In genomic region chr9:118669696-118670095, GRCm38 (mm10) we compare ENCODE assay signal across 22 mouse cellular contexts.
DNase-seq lines count a peak whose midpoint lies in the region; ATAC-seq and TF ChIP-seq lines count a peak whose summit lies in the region.
"Had no signal": no experiment of that assay in that cellular context is flagged by ENCODE, and none has a peak within 500 bp of the region (broad histone marks: within the 10 kb centered on the region; RNA-seq: fewer than 3 reads in every experiment).

No protein-coding gene starts in this region.

- TF ChIP-seq POLR2A in spleen, adult 2 months (IDR thresholded peaks at IDR 0.05; ENCODE audit: low read depth, low read length): no peak

- no peaks in the 10 kb centered on the region for H3K27me3 ChIP-seq in spleen, adult 2 months (ENCODE audit: control insufficient read depth, insufficient read depth, low read length)
- no peaks in the 10 kb centered on the region for H3K27me3 ChIP-seq in splenic B cell, adult 2 months (ENCODE audit: control insufficient read depth, insufficient read depth, low read length, poor library complexity, severe bottlenecking)
- H3K27me3 ChIP-seq: embryonic facial prominence, embryonic 12.5 days; forebrain, embryonic 15.5 days; limb, embryonic 15.5 days; lung, embryonic 15.5 days; midbrain, embryonic 13.5 days had no signal

- no peak overlapping the region for H3K4me3 ChIP-seq in spleen, adult 2 months (ENCODE audit: extremely low read depth, insufficient read depth, insufficient read length)
- H3K4me3 ChIP-seq: embryonic facial prominence, embryonic 12.5 days; erythroblast, embryonic 14.5 days; forebrain, embryonic 15.5 days; hindbrain, embryonic 10.5 days; layer of hippocampus, adult 2 months; limb, embryonic 15.5 days; lung, embryonic 15.5 days; midbrain, embryonic 13.5 days had no signal

- DNase-seq in spleen, adult 2 months (ENCODE audit: low read depth in 1 of 2, low spot score in 2 of 2): peak; percentile 42 to 51
- no peak for DNase-seq in spleen, adult 18-20 months
- peak; percentile 64 for DNase-seq in induced T-regulatory cell, adult 2 months (ENCODE audit: low read depth)
- DNase-seq in splenic B cell, adult 2 months (ENCODE audit: low read depth, low spot score): peak; percentile 81
- no peak for DNase-seq in yolk sac, embryonic 10.5 days (ENCODE audit: low spot score)
- no peak for DNase-seq in cerebellum, postnatal 14 days
- DNase-seq: cerebellum, adult 8-10 months; gastrocnemius, postnatal 25 days; kidney, adult 8-10 months; kidney, postnatal 14 days; right cerebral cortex, postnatal 25 days had no signal

- no peak for TF ChIP-seq CTCF in spleen, adult 2 months (IDR thresholded peaks at IDR 0.05; ENCODE audit: extremely low read depth, insufficient read depth, insufficient read length, insufficient replicate concordance)

- peak overlapping the region; percentile 25; the same call in 1 of the 2 replicates for H3K27ac ChIP-seq in spleen, adult 2 months (ENCODE audit: insufficient read depth, low read length)
- H3K27ac ChIP-seq: embryonic facial prominence, embryonic 12.5 days; forebrain, embryonic 15.5 days; hindbrain, embryonic 10.5 days; hindbrain, postnatal 0 days; layer of hippocampus, adult 2 months; limb, embryonic 15.5 days; lung, embryonic 15.5 days; macrophage; midbrain, embryonic 13.5 days had no signal

- no peaks in the 10 kb centered on the region for H3K36me3 ChIP-seq in spleen, adult 2 months (ENCODE audit: control insufficient read depth, insufficient read depth, low read length)
- no peaks in the 10 kb centered on the region for H3K36me3 ChIP-seq in splenic B cell, adult 2 months (ENCODE audit: control insufficient read depth, insufficient read depth, low read length, poor library complexity, severe bottlenecking)
- H3K36me3 ChIP-seq: forebrain, embryonic 15.5 days; midbrain, embryonic 13.5 days had no signal

- ATAC-seq in CD4-positive, CD25-positive, alpha-beta regulatory T cell, adult 4 months: peak; percentile 94
- ATAC-seq: forebrain, embryonic 15.5 days; hindbrain, postnatal 0 days; midbrain, embryonic 13.5 days had no signal

- peaks cover 16% of the 10 kb centered on the region for H3K4me1 ChIP-seq in spleen, adult 2 months (ENCODE audit: control insufficient read depth, insufficient read depth, insufficient read length)
- H3K4me1 ChIP-seq: embryonic facial prominence, embryonic 12.5 days; forebrain, embryonic 15.5 days; limb, embryonic 15.5 days; lung, embryonic 15.5 days; midbrain, embryonic 13.5 days had no signal

- WGBS in spleen, adult 2 months: 2% methylated on average over 3 of the region's 3 CpGs

Comparison
In these comparisons a context has a peak if more than half of its experiments do, and no peak if none do; other contexts are left out.
1. DNase-seq: peak in spleen, adult 2 months (2 of 2), induced T-regulatory cell, adult 2 months (single experiment) and splenic B cell, adult 2 months (single experiment); none in spleen, adult 18-20 months (0 of 2), yolk sac, embryonic 10.5 days (single experiment) and cerebellum, postnatal 14 days (0 of 2).